Mouse (Mus musculus) G1E (cell line): ENCODE measurements around the gene Idh3b. TPM values are rescaled to one million over a fixed set of nuclear protein-coding genes. Genes with fewer than 3 reads are reported as not detected.

Experiments used
- ATAC-seq: 2 replicates; pipeline ENCODE4 v1.8.0; 2016; ENCODE audit warnings: mild to moderate bottlenecking; ENCODE audit not compliant: insufficient number of reproducible peaks, poor library complexity, low FRiP score, severe bottlenecking; ENCODE audit errors: extremely low read depth
- DNase-seq: peaks from one replicate; pipeline ENCODE4 v3.0.0; 2012; ENCODE audit warnings: low spot score
- H3K27me3 ChIP-seq: 2 replicates; pipeline ENCODE4 v1.6.1; 2012; ENCODE audit warnings: mild to moderate bottlenecking, low read length, inconsistent platforms; ENCODE audit not compliant: insufficient read depth
- H3K36me3 ChIP-seq: replicated peaks from 2 replicates; pipeline ENCODE3; 2012; ENCODE audit warnings: mild to moderate bottlenecking, inconsistent platforms
- H3K4me1 ChIP-seq: 2 replicates; pipeline ENCODE4 v1.6.1; 2012; ENCODE audit warnings: low read depth, low read length, inconsistent platforms, mixed read lengths; ENCODE audit not compliant: insufficient read depth
- H3K4me3 ChIP-seq: 2 replicates; pipeline ENCODE4 v1.5.1; 2012; ENCODE audit warnings: low read depth, mild to moderate bottlenecking, inconsistent platforms, low read length, moderate library complexity, mixed read lengths
- H3K9me3 ChIP-seq: replicated peaks from 2 replicates; pipeline ENCODE4 v1.6.1; 2012; ENCODE audit warnings: inconsistent platforms
- CTCF ChIP-seq: IDR thresholded peaks from 2 replicates; pipeline ENCODE4 v1.5.1; 2012; ENCODE audit warnings: low read depth, low read length, inconsistent platforms, mixed read lengths
- GATA1 ChIP-seq: IDR thresholded peaks from 2 replicates; pipeline ENCODE4 v1.6.1; 2012; ENCODE audit warnings: borderline replicate concordance, low read length, inconsistent platforms, mixed read lengths
- GATA2 ChIP-seq: IDR thresholded peaks from 2 replicates; pipeline ENCODE4 v1.6.1; 2012; ENCODE audit warnings: low read depth, low read length, inconsistent platforms, borderline replicate concordance
- POLR2AphosphoS5 ChIP-seq: IDR thresholded peaks from 2 replicates; pipeline ENCODE4 v1.6.1; 2012; ENCODE audit warnings: low read depth, low read length, inconsistent platforms; ENCODE audit not compliant: insufficient replicate concordance
- TAL1 ChIP-seq: conservative IDR thresholded peaks from 2 replicates; pipeline ENCODE4 v1.6.1; 2012; ENCODE audit warnings: low read depth, low read length, inconsistent platforms, mixed read lengths
- polyA plus RNA-seq: library from polyadenylated mRNA; stranded (reverse); fragments of >175 nt; gene quantifications from 2 replicates; pipeline ENCODE4 v1.2.3, GENCODE M21; 2012
- total RNA-seq, 2 experiments: library from RNA; stranded (forward) in 1 of 2; stranded (reverse) in 1 of 2; fragments of 200-1000 nt in 1 of 2; fragments of >200 nt in 1 of 2; fragmentation: Nextera tagmentation in 1 of 2; gene quantifications; 2 replicates each; pipeline ENCODE4 v1.2.3; 2014 to 2017

Gene Idh3b
- total and polyA plus RNA-seq, 3 experiments = 132 to 381 (median 171) TPM

- ATAC-seq (peak; percentile 82), DNase-seq (peak; percentile 95)
- Histone ChIP-seq H3K27me3 (no peaks in the 10 kb centered on the region), H3K36me3 (peaks cover 48% of the 10 kb centered on the region), H3K4me1 (peaks cover 37% of the 10 kb centered on the region), H3K4me3 (peak within 1 kb of the TSS; percentile 84), H3K9me3 (no peaks in the 10 kb centered on the region)
- TF ChIP-seq POLR2AphosphoS5 (peak; percentile 96), GATA1 (no peak)
Measured at GRCm38 (mm10) chr2:130274149-130274861, 10.0 kb downstream of the Idh3b start, which contains the start of gene Nop56. TSS of gene Nop56 (plus strand) at chr2:130274430.

GRCm38 (mm10) chr2:130273732-130274131 is 10.6 kb downstream of the Idh3b start:
- peaks cover 44% of the 10 kb centered on the region for H3K36me3 ChIP-seq
- DNase-seq (no peak), ATAC-seq (no peak)
- peak overlapping the region; percentile 84 for H3K4me3 ChIP-seq
- TF ChIP-seq GATA1 (no peak), GATA2 (no peak), CTCF (no peak), TAL1 (no peak), POLR2AphosphoS5 (no peak)
- peaks cover 34% of the 10 kb centered on the region for H3K4me1 ChIP-seq
- H3K9me3 ChIP-seq = no peaks in the 10 kb centered on the region
- no peaks in the 10 kb centered on the region for H3K27me3 ChIP-seq

- H3K36me3 ChIP-seq = peaks cover 3% of the 10 kb centered on the region
- ATAC-seq (no peak), DNase-seq (no peak)
- peaks cover 10% of the 10 kb centered on the region for H3K4me1 ChIP-seq
- H3K27me3 ChIP-seq = peaks cover 15% of the 10 kb centered on the region
- no peaks in the 10 kb centered on the region for H3K9me3 ChIP-seq
- H3K4me3 ChIP-seq = no peak overlapping the region
- TF ChIP-seq TAL1 (no peak), GATA2 (no peak), GATA1 (no peak), CTCF (no peak), POLR2AphosphoS5 (no peak)
Measured at GRCm38 (mm10) chr2:130268074-130268473, 16.3 kb downstream of the Idh3b start.

- H3K4me1 ChIP-seq = peaks cover 6% of the 10 kb centered on the region; the same call in 1 of the 2 replicates
- no peak for TF ChIP-seq CTCF
- TF ChIP-seq GATA2 = no peak
- H3K36me3 ChIP-seq = no peaks in the 10 kb centered on the region
- no peak for ATAC-seq
- no peak overlapping the region for H3K4me3 ChIP-seq
- DNase-seq = no peak
- H3K27me3 ChIP-seq = peaks cover 27% of the 10 kb centered on the region
- H3K9me3 ChIP-seq = no peaks in the 10 kb centered on the region
Measured at GRCm38 (mm10) chr2:130265520-130265919, 18.8 kb downstream of the Idh3b start.

GRCm38 (mm10) chr2:130262398-130262797 is 21.9 kb downstream of the Idh3b start:
- DNase-seq (no peak), ATAC-seq (no peak)
- peaks cover 28% of the 10 kb centered on the region for H3K27me3 ChIP-seq
- H3K4me1 ChIP-seq = peaks cover 6% of the 10 kb centered on the region; the same call in 1 of the 2 replicates
- no peaks in the 10 kb centered on the region for H3K9me3 ChIP-seq
- H3K36me3 ChIP-seq = no peaks in the 10 kb centered on the region
- no peak overlapping the region for H3K4me3 ChIP-seq
- TF ChIP-seq POLR2AphosphoS5 = no peak
- no peak for TF ChIP-seq GATA2
- TF ChIP-seq CTCF = no peak
- no peak for TF ChIP-seq TAL1
- TF ChIP-seq GATA1 = no peak

- no peaks in the 10 kb centered on the region for H3K9me3 ChIP-seq
- no peak overlapping the region for H3K4me3 ChIP-seq
- DNase-seq (no peak), ATAC-seq (no peak)
- peaks cover 33% of the 10 kb centered on the region for H3K27me3 ChIP-seq
- H3K36me3 ChIP-seq = no peaks in the 10 kb centered on the region
- TF ChIP-seq CTCF = no peak
- no peak for TF ChIP-seq GATA1
- TF ChIP-seq GATA2 = no peak
- no peak for TF ChIP-seq TAL1
- TF ChIP-seq POLR2AphosphoS5 = no peak
- peaks cover 6% of the 10 kb centered on the region; the same call in 1 of the 2 replicates for H3K4me1 ChIP-seq
Measured at GRCm38 (mm10) chr2:130261914-130262313, 22.4 kb downstream of the Idh3b start.

GRCm38 (mm10) chr2:130260822-130261221 is 23.5 kb downstream of the Idh3b start:
- H3K36me3 ChIP-seq = no peaks in the 10 kb centered on the region
- H3K4me1 ChIP-seq = peaks cover 6% of the 10 kb centered on the region; the same call in 1 of the 2 replicates
- H3K4me3 ChIP-seq = no peak overlapping the region
- no peaks in the 10 kb centered on the region for H3K9me3 ChIP-seq
- DNase-seq (no peak), ATAC-seq (no peak)
- TF ChIP-seq TAL1 (no peak), GATA2 (no peak), GATA1 (no peak), CTCF (no peak), POLR2AphosphoS5 (no peak)
- H3K27me3 ChIP-seq = peaks cover 39% of the 10 kb centered on the region
